Mouse (Mus musculus) neural tube, embryonic 14.5 days (tissue): ENCODE data around the gene Sinhcaf. TPM values are rescaled to one million over a fixed set of nuclear protein-coding genes. Genes with fewer than 3 reads are reported as not detected.

Experiments used
- ATAC-seq: fragments of 200-750 bp; cut with Nextera tagmentation; 2 replicates; pipeline ENCODE4 v1.8.0; 2017; ENCODE audit warnings: low read depth, mild to moderate bottlenecking, moderate TSS enrichment, moderate library complexity
- H3K27ac ChIP-seq: fragments of 300-500 bp; sonication (generic); 2 replicates; pipeline ENCODE4 v1.5.1; 2014; ENCODE audit warnings: low read depth, mild to moderate bottlenecking, control low read depth, low read length, moderate library complexity, mixed read lengths
- H3K27me3 ChIP-seq: fragments of 300-500 bp; sonication (generic); 2 replicates; pipeline ENCODE4 v1.6.1; 2014; ENCODE audit warnings: low read length; ENCODE audit not compliant: control insufficient read depth, insufficient read depth
- H3K36me3 ChIP-seq: fragments of 300-500 bp; sonication (generic); 2 replicates; pipeline ENCODE4 v1.6.1; 2014; ENCODE audit warnings: low read length, mixed read lengths; ENCODE audit not compliant: control insufficient read depth, insufficient read depth
- H3K4me1 ChIP-seq: fragments of 300-500 bp; sonication (generic); 2 replicates; pipeline ENCODE4 v1.6.1; 2014; ENCODE audit warnings: low read length; ENCODE audit not compliant: control insufficient read depth, insufficient read depth
- H3K4me2 ChIP-seq: fragments of 300-500 bp; sonication (generic); 2 replicates; pipeline ENCODE4 v1.6.1; 2014; ENCODE audit warnings: mild to moderate bottlenecking, low read depth, low read length, control low read depth
- H3K4me3 ChIP-seq: fragments of 300-500 bp; sonication (generic); 2 replicates; pipeline ENCODE4 v1.5.1; 2014; ENCODE audit warnings: low read depth, low read length, control low read depth, mixed read lengths
- H3K9ac ChIP-seq: fragments of 300-500 bp; sonication (generic); replicated peaks from 2 replicates; pipeline ENCODE4 v1.6.1; 2014; ENCODE audit warnings: low read depth, mild to moderate bottlenecking, control low read depth, low read length, mixed read lengths
- H3K9me3 ChIP-seq: fragments of 300-500 bp; sonication (generic); 2 replicates; pipeline ENCODE4 v1.6.1; 2016; ENCODE audit warnings: low read length; ENCODE audit not compliant: control insufficient read depth
- WGBS: fragments of 180-500 bp; shearing (Covaris S2); extraction: QIAGEN DNeasy Blood & Tissue Kit; methylation state at CpG from one replicate; pipeline ENCODE4 v1.1.7; 2014; 5-methylcytosine and 5-hydroxymethylcytosine counted together
- polyA plus RNA-seq: library from polyadenylated mRNA; unstranded; fragments of >200 nt; fragmentation: Nextera tagmentation; extraction: Ambion mirVana; gene quantifications from 2 replicates; pipeline ENCODE4 v1.2.1, GENCODE M21; 2014

The Sinhcaf gene
- polyA plus RNA-seq, 1 experiment from 2014 or later: 35.5 TPM

- 95% methylated on average over 9 of the region's 9 CpGs for WGBS
- no peaks in the 10 kb centered on the region for H3K4me1 ChIP-seq
Measured at GRCm38 (mm10) chr6:148906958-148907357, 39.3 kb downstream of the Sinhcaf start.

GRCm38 (mm10) chr6:148902728-148903127 lies 43.5 kb downstream of the Sinhcaf start:
- no peaks in the 10 kb centered on the region for H3K27me3 ChIP-seq
- H3K9me3 ChIP-seq: no peaks in the 10 kb centered on the region
- no peak overlapping the region for H3K4me2 ChIP-seq
- no peak overlapping the region for H3K4me3 ChIP-seq
- 70% methylated on average over 3 of the region's 3 CpGs for whole genome bisulfite sequencing
- no peak overlapping the region for H3K27ac ChIP-seq
- ATAC-seq: no peak
- H3K36me3 ChIP-seq: no peaks in the 10 kb centered on the region
- no peak overlapping the region for H3K9ac ChIP-seq
- H3K4me1 ChIP-seq: no peaks in the 10 kb centered on the region

More at GRCm38 (mm10) chr6:148906958-148907357, 39.3 kb downstream of the Sinhcaf start:
- H3K4me3 ChIP-seq: no peak overlapping the region
- ATAC-seq: no peak
- H3K9ac ChIP-seq: no peak overlapping the region
- no peaks in the 10 kb centered on the region for H3K9me3 ChIP-seq
- no peaks in the 10 kb centered on the region for H3K36me3 ChIP-seq
- no peak overlapping the region for H3K4me2 ChIP-seq
- no peaks in the 10 kb centered on the region for H3K27me3 ChIP-seq
- H3K27ac ChIP-seq: no peak overlapping the region

GRCm38 (mm10) chr6:148896507-148896851 lies 49.8 kb downstream of the Sinhcaf start:
- H3K4me3 ChIP-seq: peak overlapping the region; percentile 59
- peak; percentile 45 for ATAC-seq
- peaks cover 7% of the 10 kb centered on the region for H3K4me1 ChIP-seq
- no peaks in the 10 kb centered on the region for H3K9me3 ChIP-seq
- WGBS: 52% methylated on average over 6 of the region's 6 CpGs
- no peaks in the 10 kb centered on the region for H3K36me3 ChIP-seq
- no peaks in the 10 kb centered on the region for H3K27me3 ChIP-seq
- H3K9ac ChIP-seq: peak overlapping the region; percentile 58
- H3K4me2 ChIP-seq: peak overlapping the region; percentile 91
- H3K27ac ChIP-seq: peak overlapping the region; percentile 81

GRCm38 (mm10) chr6:148895773-148896506 lies 50.3 kb downstream of the Sinhcaf start, which contains the start of gene Caprin2:
TSS of gene Caprin2 (minus strand) at chr6:148896237.
- 0% methylated on average over 55 of the region's 65 CpGs for WGBS
- Histone ChIP-seq H3K27me3 (no peaks in the 10 kb centered on the region), H3K4me1 (peaks cover 7% of the 10 kb centered on the region), H3K27ac (peak within 1 kb of the TSS; percentile 81), H3K9me3 (no peaks in the 10 kb centered on the region), H3K4me2 (peak within 1 kb of the TSS; percentile 91), H3K9ac (peak within 1 kb of the TSS; percentile 58), H3K36me3 (no peaks in the 10 kb centered on the region), H3K4me3 (peak within 1 kb of the TSS; percentile 59)
- peak; percentile 99 for ATAC-seq

GRCm38 (mm10) chr6:148894888-148895772 lies 51.1 kb downstream of the Sinhcaf start:
- Histone ChIP-seq H3K27ac (peak overlapping the region; percentile 81; the same call in 1 of the 2 replicates), H3K9ac (peak overlapping the region; percentile 58), H3K9me3 (no peaks in the 10 kb centered on the region), H3K4me3 (peak overlapping the region; percentile 59), H3K36me3 (no peaks in the 10 kb centered on the region), H3K4me2 (peak overlapping the region; percentile 91), H3K27me3 (no peaks in the 10 kb centered on the region), H3K4me1 (peaks cover 7% of the 10 kb centered on the region)
- 19% methylated on average over 18 of the region's 18 CpGs for WGBS
- no peak for ATAC-seq

- Histone ChIP-seq H3K27me3 (no peaks in the 10 kb centered on the region), H3K4me3 (no peak overlapping the region), H3K36me3 (peaks cover 4% of the 10 kb centered on the region; the same call in 1 of the 2 replicates), H3K27ac (no peak overlapping the region), H3K4me1 (no peaks in the 10 kb centered on the region), H3K9ac (no peak overlapping the region), H3K4me2 (no peak overlapping the region), H3K9me3 (no peaks in the 10 kb centered on the region)
- WGBS: 96% methylated on average over 1 of the region's 1 CpGs
- ATAC-seq: no peak
Measured at GRCm38 (mm10) chr6:148873911-148874310, 72.4 kb downstream of the Sinhcaf start.

Other genes starting within 250 kb of the Sinhcaf start
- gene Ipo8, start 115.0 kb downstream of the Sinhcaf start, polyA plus RNA-seq: 17.2 and 21.2 TPM in 2 replicates
- gene Caprin2, start 50.2 kb downstream of the Sinhcaf start, polyA plus RNA-seq: 9.1 and 10.2 TPM in 2 replicates
- 23.3 and 32.3 TPM in 2 replicates for gene Dennd5b, start 155.2 kb upstream of the Sinhcaf start, polyA plus RNA-seq
- not detected in 2 replicates for gene Gm10203, start 183.7 kb upstream of the Sinhcaf start, polyA plus RNA-seq
- gene Etfbkmt, start 193.4 kb upstream of the Sinhcaf start, polyA plus RNA-seq: 6.2 and 6.7 TPM in 2 replicates
- gene Amn1, start 242.2 kb upstream of the Sinhcaf start, polyA plus RNA-seq: 111 and 125 TPM in 2 replicates